Comparison of ENCODE assay signal across 18 mouse cellular contexts in the genomic region with DNA sequence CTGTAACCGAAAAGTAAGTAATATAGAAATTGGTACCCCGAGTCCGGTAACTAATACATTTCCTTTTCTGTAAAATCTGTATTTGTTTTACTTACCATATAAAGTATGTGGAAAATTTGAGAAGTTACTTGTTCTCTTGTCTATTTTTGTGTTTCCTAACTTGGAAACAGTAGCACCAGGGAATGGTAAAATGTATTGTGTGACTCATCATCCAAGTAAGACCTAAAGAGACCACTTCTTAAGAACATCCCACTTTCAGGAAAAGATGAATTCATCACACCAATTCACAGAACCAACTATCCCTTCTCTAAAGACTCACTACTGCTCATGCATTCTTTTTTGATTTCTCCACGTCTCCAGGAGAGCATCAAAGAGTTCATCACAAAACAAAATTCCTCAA.
DNase-seq lines count a peak whose midpoint lies in the region; ATAC-seq lines count a peak whose summit lies in the region.
"Had no signal": no experiment of that assay in that cellular context is flagged by ENCODE, and none has a peak within 500 bp of the region (broad histone marks: within the 10 kb centered on the region; RNA-seq: fewer than 3 reads in every experiment).

No protein-coding gene starts in this region.

- peak; percentile 79 for ATAC-seq in frontal cortex, adult (ENCODE audit: low TSS enrichment)
- ATAC-seq: activated CD4-positive, CD25-positive, alpha-beta regulatory T cell, adult 4 months; CD4-positive, CD25-positive, alpha-beta regulatory T cell, adult 4 months; Patski had no signal

- no peak for DNase-seq in frontal cortex, postnatal 36 days (ENCODE audit: low spot score in 2 of 2)
- peak; percentile 27 for DNase-seq in brain, adult 2 months (ENCODE audit: low read depth, low spot score)
- no peak for DNase-seq in urinary bladder, postnatal 36 days (ENCODE audit: low spot score in 2 of 2)
- DNase-seq: adrenal gland, adult 2 months; adrenal gland, adult 8-10 months; adrenal gland, postnatal 10 days; adrenal gland, postnatal 14 days; adrenal gland, postnatal 25 days; adrenal gland, postnatal 36 days; B cell, adult 2 months; cerebellum, adult 11 months; cerebellum, adult 11-12 months; cerebellum, adult 18-20 months; cerebellum, adult 2 months had no signal
